1 mouse cellular context compared by ENCODE assay signal in genomic region chr17:48363421-48363965, GRCm38 (mm10).
TF ChIP-seq lines count a peak whose summit lies in the region.

No protein-coding gene starts in this region.

TF ChIP-seq in MEL, 35 proteins besides CTCF, POLR2A, EP300 and RAD21 (continued from another document):
- TF ChIP-seq RCOR1 (IDR thresholded peaks at IDR 0.05; ENCODE audit: low read depth, low read length): 0 out of 2 replicates have a peak, but pooled peaks have one; percentile 25
- TF ChIP-seq ETS1 (IDR thresholded peaks at IDR 0.05; ENCODE audit: low read depth, low read length): peak; percentile 27; the same call in 1 of the 2 replicates
- no peak for TF ChIP-seq NRF1 (IDR thresholded peaks at IDR 0.05; ENCODE audit: insufficient read depth, low read depth, low read length, poor library complexity, severe bottlenecking)
TF ChIP-seq in MEL: peak in this region for 5.
